Mouse (Mus musculus): Measurements from ENCODE around the gene Dnmbp.

The Dnmbp gene

GRCm38 (mm10) chr19:43803866-43804265 lies 136.1 kb downstream of the Dnmbp start:
- DNase-seq (ENCODE audit: low read depth, low spot score) = no peak

DNA sequence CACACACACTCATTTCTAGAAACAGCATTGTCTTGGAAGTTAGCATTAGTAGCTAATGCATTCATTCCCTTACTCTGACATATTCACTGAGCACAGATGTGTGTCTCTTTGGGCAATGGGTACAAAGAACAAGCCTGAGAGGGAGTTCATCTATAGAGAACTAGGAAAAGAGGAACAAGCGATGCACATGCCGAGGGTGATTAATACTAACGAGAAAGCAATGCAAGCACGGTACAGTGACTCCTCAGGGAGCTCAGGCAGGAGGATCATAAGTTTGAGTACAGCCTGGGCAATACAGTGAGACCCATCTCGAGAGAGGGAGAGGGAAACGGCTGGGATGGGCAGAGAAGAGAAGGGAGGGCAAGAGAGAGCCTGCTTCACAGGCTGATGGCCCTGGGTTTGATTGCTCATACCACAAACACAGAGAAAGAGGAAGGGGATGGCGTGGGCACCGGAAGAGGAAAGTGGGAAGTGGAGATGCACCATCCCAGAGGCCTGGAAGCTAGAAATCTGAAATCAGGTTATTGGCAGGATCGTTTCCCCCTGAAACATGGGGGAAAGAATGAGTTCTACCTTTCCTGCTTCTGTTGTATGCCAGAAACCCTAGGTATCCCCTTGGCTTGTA lies 138.5 kb downstream of the Dnmbp start:
- DNase-seq (ENCODE audit: low read depth, low spot score) = no peak

- DNase-seq (ENCODE audit: low read depth, low spot score) = no peak
Observed at GRCm38 (mm10) chr19:43797216-43797615, 142.8 kb downstream of the Dnmbp start.
